ENCODE assay signal across 9 mouse cellular contexts in the genomic region with DNA sequence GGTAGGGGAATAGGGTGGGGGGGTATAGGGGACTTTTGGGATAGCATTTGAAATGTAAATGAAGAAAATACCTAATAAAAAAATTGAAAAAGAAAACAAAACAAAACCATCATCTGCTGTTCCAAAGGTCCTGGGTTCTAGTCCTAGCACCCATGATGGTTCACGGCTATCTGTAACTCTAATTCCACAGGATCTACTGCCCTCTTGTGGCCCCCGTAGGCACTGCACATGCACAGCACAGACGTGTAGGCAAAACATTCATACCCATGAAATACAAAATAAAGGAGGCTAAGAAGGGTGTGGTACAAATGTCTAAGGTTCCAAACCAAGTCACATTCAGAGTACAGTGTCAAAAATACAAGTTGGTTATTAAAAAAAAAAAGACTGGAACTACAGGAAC. TPM values are rescaled to one million over a fixed set of nuclear protein-coding genes. Genes with fewer than 3 reads are reported as not detected.
DNase-seq lines count a peak whose midpoint lies in the region; ATAC-seq lines count a peak whose summit lies in the region.
"Had no signal": no experiment of that assay in that cellular context is flagged by ENCODE, and none has a peak within 500 bp of the region (broad histone marks: within the 10 kb centered on the region; RNA-seq: fewer than 3 reads in every experiment).

No protein-coding gene starts in this region.

- ATAC-seq in midbrain, embryonic 11.5 days (ENCODE audit: low FRiP score): no peak
- no peak for ATAC-seq in midbrain, embryonic 15.5 days (replicated peaks)
- no peak for ATAC-seq in forebrain, embryonic 15.5 days (replicated peaks)
- no peak for ATAC-seq in forebrain, embryonic 12.5 days (ENCODE audit: low FRiP score)

- H3K36me3 ChIP-seq in midbrain, embryonic 11.5 days (ENCODE audit: control insufficient read depth, insufficient read depth, low read length): no peaks in the 10 kb centered on the region
- H3K36me3 ChIP-seq in midbrain, embryonic 15.5 days (replicated peaks): no peaks in the 10 kb centered on the region
- no peaks in the 10 kb centered on the region for H3K36me3 ChIP-seq in forebrain, embryonic 15.5 days
- H3K36me3 ChIP-seq in forebrain, embryonic 12.5 days (replicated peaks): no peaks in the 10 kb centered on the region
- H3K36me3 ChIP-seq: neural tube, embryonic 13.5 days had no signal

- WGBS in midbrain, embryonic 11.5 days: 38% methylated on average over 3 of the region's 3 CpGs
- WGBS in midbrain, embryonic 15.5 days: 40% methylated on average over 3 of the region's 3 CpGs
- WGBS in forebrain, embryonic 15.5 days: 48% methylated on average over 3 of the region's 3 CpGs
- 45% methylated on average over 3 of the region's 3 CpGs for WGBS in forebrain, embryonic 12.5 days

- no peaks in the 10 kb centered on the region for H3K27me3 ChIP-seq in midbrain, embryonic 11.5 days (ENCODE audit: control insufficient read depth, insufficient read depth, low read length)
- no peaks in the 10 kb centered on the region for H3K27me3 ChIP-seq in midbrain, embryonic 15.5 days (replicated peaks)
- H3K27me3 ChIP-seq in forebrain, embryonic 15.5 days: no peaks in the 10 kb centered on the region
- H3K27me3 ChIP-seq in forebrain, embryonic 12.5 days: peaks cover 4% of the 10 kb centered on the region; the same call in 1 of the 2 replicates
- H3K27me3 ChIP-seq: neural tube, embryonic 13.5 days had no signal

- H3K27ac ChIP-seq in midbrain, embryonic 11.5 days (ENCODE audit: low read depth, low read length): no peak overlapping the region
- no peak overlapping the region for H3K27ac ChIP-seq in midbrain, embryonic 15.5 days
- H3K27ac ChIP-seq in forebrain, embryonic 15.5 days (replicated peaks): no peak overlapping the region
- no peak overlapping the region for H3K27ac ChIP-seq in forebrain, embryonic 12.5 days
- H3K27ac ChIP-seq: neural tube, embryonic 13.5 days had no signal

- DNase-seq in gastrocnemius, adult 18-20 months (ENCODE audit: low spot score): peak; percentile 13
- no peak for DNase-seq in gastrocnemius, postnatal 25 days
- peak; percentile 75 for DNase-seq in midbrain, embryonic 11.5 days (ENCODE audit: low spot score, missing footprints)
- peak; percentile 73 to 82 for DNase-seq in cerebellum, postnatal 14 days
- peak; percentile 29 to 71 for DNase-seq in spleen, postnatal 4 days (ENCODE audit: low spot score in 2 of 2)

- no peak overlapping the region for H3K9ac ChIP-seq in midbrain, embryonic 11.5 days (ENCODE audit: low read length)
- no peak overlapping the region for H3K9ac ChIP-seq in midbrain, embryonic 15.5 days
- no peak overlapping the region for H3K9ac ChIP-seq in forebrain, embryonic 15.5 days (replicated peaks)
- no peak overlapping the region for H3K9ac ChIP-seq in forebrain, embryonic 12.5 days
- H3K9ac ChIP-seq: neural tube, embryonic 13.5 days had no signal

- no peak overlapping the region for H3K4me3 ChIP-seq in midbrain, embryonic 11.5 days (ENCODE audit: low read depth, low read length)
- H3K4me3 ChIP-seq in midbrain, embryonic 15.5 days: no peak overlapping the region
- H3K4me3 ChIP-seq in forebrain, embryonic 15.5 days: no peak overlapping the region
- H3K4me3 ChIP-seq in forebrain, embryonic 12.5 days (replicated peaks): no peak overlapping the region
- H3K4me3 ChIP-seq: neural tube, embryonic 13.5 days had no signal

- no peaks in the 10 kb centered on the region for H3K9me3 ChIP-seq in midbrain, embryonic 11.5 days (ENCODE audit: control insufficient read depth, low read length)
- no peaks in the 10 kb centered on the region for H3K9me3 ChIP-seq in midbrain, embryonic 15.5 days
- H3K9me3 ChIP-seq in forebrain, embryonic 15.5 days: no peaks in the 10 kb centered on the region
- H3K9me3 ChIP-seq in forebrain, embryonic 12.5 days: no peaks in the 10 kb centered on the region
- H3K9me3 ChIP-seq: neural tube, embryonic 13.5 days had no signal

- H3K4me1 ChIP-seq in midbrain, embryonic 11.5 days (ENCODE audit: control insufficient read depth, insufficient read depth, low read length): no peaks in the 10 kb centered on the region
- H3K4me1 ChIP-seq in midbrain, embryonic 15.5 days: no peaks in the 10 kb centered on the region
- H3K4me1 ChIP-seq in forebrain, embryonic 15.5 days: no peaks in the 10 kb centered on the region
- no peaks in the 10 kb centered on the region for H3K4me1 ChIP-seq in forebrain, embryonic 12.5 days
- H3K4me1 ChIP-seq: neural tube, embryonic 13.5 days had no signal

- H3K4me2 ChIP-seq in midbrain, embryonic 11.5 days: no peak overlapping the region
- H3K4me2 ChIP-seq in midbrain, embryonic 15.5 days: no peak overlapping the region
- H3K4me2 ChIP-seq in forebrain, embryonic 15.5 days (replicated peaks): no peak overlapping the region
- H3K4me2 ChIP-seq in forebrain, embryonic 12.5 days: no peak overlapping the region
- H3K4me2 ChIP-seq: neural tube, embryonic 13.5 days had no signal

RNA-seq across cellular contexts. Expression of gene Tmem63c, which starts 4.1 kb away (rescaled TPM):
- total RNA-seq in gastrocnemius, adult 18-20 months (2021): not detected
- total RNA-seq in gastrocnemius, postnatal 25 days (2021): not detected
- 0.64 and 0.77 TPM in 2 replicates for polyA plus RNA-seq in midbrain, embryonic 11.5 days (2014; fragmentation: Nextera tagmentation; extraction: Ambion mirVana)
- polyA plus RNA-seq in midbrain, embryonic 15.5 days (2015; fragmentation: Nextera tagmentation; extraction: Ambion mirVana): 11.1 and 12.7 TPM in 2 replicates
- 5.7 and 7.0 TPM in 2 replicates for polyA plus RNA-seq in forebrain, embryonic 15.5 days (2015; fragmentation: Nextera tagmentation; extraction: Ambion mirVana)
- polyA plus RNA-seq in forebrain, embryonic 12.5 days (2016; fragmentation: Nextera tagmentation; extraction: Ambion mirVana): 1.5 and 1.6 TPM in 2 replicates

RNA-seq across cellular contexts. Expression of gene Zdhhc22, which starts 26.8 kb away (rescaled TPM):
- total RNA-seq in gastrocnemius, adult 18-20 months (2021): not detected
- total RNA-seq in gastrocnemius, postnatal 25 days (2021): not detected
- 0.41 and 0.51 TPM in 2 replicates for polyA plus RNA-seq in midbrain, embryonic 11.5 days (2014; fragmentation: Nextera tagmentation; extraction: Ambion mirVana)
- 17.8 and 21.8 TPM in 2 replicates for polyA plus RNA-seq in midbrain, embryonic 15.5 days (2015; fragmentation: Nextera tagmentation; extraction: Ambion mirVana)
- polyA plus RNA-seq in forebrain, embryonic 15.5 days (2015; fragmentation: Nextera tagmentation; extraction: Ambion mirVana): 6.6 and 7.1 TPM in 2 replicates
- polyA plus RNA-seq in forebrain, embryonic 12.5 days (2016; fragmentation: Nextera tagmentation; extraction: Ambion mirVana): 1.1 and 1.6 TPM in 2 replicates
